Mouse (Mus musculus) midbrain, embryonic 13.5 days (tissue): ENCODE measurements around the gene Cdk12. TPM values are rescaled to one million over a fixed set of nuclear protein-coding genes. Genes with fewer than 3 reads are reported as not detected.
"Not testable (repeated sequence)": the region's sequence is repeated elsewhere in the genome, so short reads cannot be mapped to it uniquely, and the experiment has no call there.

ENCODE experiments used
- ATAC-seq: fragments of 200-750 bp; cut with Nextera tagmentation; 2 replicates; pipeline ENCODE4 v1.8.0; 2017; ENCODE audit warnings: mild to moderate bottlenecking, moderate TSS enrichment, moderate library complexity
- H3K27ac ChIP-seq: fragments of 300-500 bp; sonication (generic); 2 replicates; pipeline ENCODE4 v1.5.1; 2015; ENCODE audit warnings: inconsistent platforms, mild to moderate bottlenecking, moderate library complexity
- H3K27me3 ChIP-seq: fragments of 300-500 bp; sonication (generic); 2 replicates; pipeline ENCODE4 v1.6.1; 2015; ENCODE audit warnings: mild to moderate bottlenecking, inconsistent platforms
- H3K36me3 ChIP-seq: fragments of 300-500 bp; sonication (generic); 2 replicates; pipeline ENCODE4 v1.6.1; 2015; ENCODE audit warnings: mild to moderate bottlenecking, inconsistent platforms
- H3K4me1 ChIP-seq: fragments of 300-500 bp; sonication (generic); replicated peaks from 2 replicates; pipeline ENCODE4 v1.6.1; 2015; ENCODE audit warnings: inconsistent platforms
- H3K4me2 ChIP-seq: fragments of 300-500 bp; sonication (generic); replicated peaks from 2 replicates; pipeline ENCODE4 v1.6.1; 2015; ENCODE audit warnings: moderate library complexity, mild to moderate bottlenecking, inconsistent platforms
- H3K4me3 ChIP-seq: fragments of 300-500 bp; sonication (generic); replicated peaks from 2 replicates; pipeline ENCODE4 v1.5.1; 2015; ENCODE audit warnings: mild to moderate bottlenecking, inconsistent platforms
- H3K9ac ChIP-seq: fragments of 300-500 bp; sonication (generic); replicated peaks from 2 replicates; pipeline ENCODE4 v1.6.1; 2015; ENCODE audit warnings: mild to moderate bottlenecking, inconsistent platforms
- H3K9me3 ChIP-seq: fragments of 300-500 bp; sonication (generic); 2 replicates; pipeline ENCODE4 v1.6.1; 2016; ENCODE audit warnings: mild to moderate bottlenecking, inconsistent platforms
- WGBS: fragments of 180-500 bp; shearing (Covaris S2); methylation state at CpG from one replicate; pipeline ENCODE4 v1.1.7; 2015; 5-methylcytosine and 5-hydroxymethylcytosine counted together
- polyA plus RNA-seq: library from polyadenylated mRNA; unstranded; fragments of >200 nt; fragmentation: Nextera tagmentation; extraction: Ambion mirVana; gene quantifications from 2 replicates; pipeline ENCODE4 v1.2.1, GENCODE M21; 2015

The Cdk12 gene
- polyA plus RNA-seq = 12.2 and 12.9 TPM in 2 replicates

- no peaks in the 10 kb centered on the region for H3K27me3 ChIP-seq
- peak within 1 kb of the TSS; percentile 94 for H3K4me3 ChIP-seq
- H3K27ac ChIP-seq = peak within 1 kb of the TSS; percentile 100
- H3K9ac ChIP-seq = peak within 1 kb of the TSS; percentile 99
- peak; percentile 96 for ATAC-seq
- under 1% methylated on average over 62 of the region's 63 CpGs for WGBS
- H3K36me3 ChIP-seq = no peaks in the 10 kb centered on the region
- H3K9me3 ChIP-seq = no peaks in the 10 kb centered on the region
- H3K4me2 ChIP-seq = peak within 1 kb of the TSS; percentile 89
- peaks cover 37% of the 10 kb centered on the region for H3K4me1 ChIP-seq
Measured at GRCm38 (mm10) chr11:98202641-98203350, at the start of gene Cdk12. TSS of gene Cdk12 (plus strand) at chr11:98203059.

- no peak overlapping the region for H3K4me3 ChIP-seq
- H3K9ac ChIP-seq = no peak overlapping the region
- no peaks in the 10 kb centered on the region for H3K27me3 ChIP-seq
- no peak for ATAC-seq
- no peak overlapping the region for H3K27ac ChIP-seq
- 90% methylated on average over 6 of the region's 6 CpGs for WGBS
- H3K4me2 ChIP-seq = no peak overlapping the region
- H3K36me3 ChIP-seq = peaks cover 53% of the 10 kb centered on the region
- H3K9me3 ChIP-seq = no peaks in the 10 kb centered on the region
- H3K4me1 ChIP-seq = peaks cover 3% of the 10 kb centered on the region; the same call in 1 of the 2 replicates
Measured at GRCm38 (mm10) chr11:98155094-98155493, 47.8 kb upstream of the Cdk12 start.

GRCm38 (mm10) chr11:98168400-98168799 lies 34.5 kb upstream of the Cdk12 start:
- 82% methylated on average over 1 of the region's 1 CpGs for WGBS
- no peak overlapping the region for H3K27ac ChIP-seq
- no peaks in the 10 kb centered on the region for H3K27me3 ChIP-seq
- H3K4me1 ChIP-seq = no peaks in the 10 kb centered on the region
- ATAC-seq = no peak
- no peak overlapping the region for H3K4me2 ChIP-seq
- no peak overlapping the region for H3K4me3 ChIP-seq
- no peaks in the 10 kb centered on the region for H3K9me3 ChIP-seq
- H3K36me3 ChIP-seq = peaks cover 79% of the 10 kb centered on the region
- H3K9ac ChIP-seq = no peak overlapping the region

DNA sequence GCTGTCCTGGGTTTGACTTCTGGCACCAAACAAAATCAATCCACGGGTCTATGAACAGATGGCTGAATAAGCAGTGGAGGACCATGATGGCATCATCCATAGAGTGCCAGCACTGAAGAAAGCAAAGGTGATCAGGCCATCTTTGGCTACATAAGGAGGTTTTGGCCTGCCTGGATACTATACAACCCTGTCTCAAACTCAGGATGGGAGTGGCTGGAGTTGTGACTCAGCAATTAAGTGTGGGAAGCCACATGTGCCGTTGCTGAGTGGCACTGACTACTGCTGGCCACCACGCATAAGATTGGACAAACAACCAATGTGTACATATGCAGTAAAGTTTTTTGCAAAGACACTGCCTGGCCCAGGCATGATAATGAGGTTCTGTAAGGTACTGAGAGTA lies 20.7 kb upstream of the Cdk12 start:
- 97% methylated on average over 3 of the region's 3 CpGs for WGBS
- H3K4me2 ChIP-seq, H3K27me3 ChIP-seq, H3K9me3 ChIP-seq, H3K9ac ChIP-seq, ATAC-seq, H3K4me3 ChIP-seq, H3K4me1 ChIP-seq, H3K27ac ChIP-seq: not testable (repeated sequence)
- peaks cover 82% of the 10 kb centered on the region for H3K36me3 ChIP-seq

DNA sequence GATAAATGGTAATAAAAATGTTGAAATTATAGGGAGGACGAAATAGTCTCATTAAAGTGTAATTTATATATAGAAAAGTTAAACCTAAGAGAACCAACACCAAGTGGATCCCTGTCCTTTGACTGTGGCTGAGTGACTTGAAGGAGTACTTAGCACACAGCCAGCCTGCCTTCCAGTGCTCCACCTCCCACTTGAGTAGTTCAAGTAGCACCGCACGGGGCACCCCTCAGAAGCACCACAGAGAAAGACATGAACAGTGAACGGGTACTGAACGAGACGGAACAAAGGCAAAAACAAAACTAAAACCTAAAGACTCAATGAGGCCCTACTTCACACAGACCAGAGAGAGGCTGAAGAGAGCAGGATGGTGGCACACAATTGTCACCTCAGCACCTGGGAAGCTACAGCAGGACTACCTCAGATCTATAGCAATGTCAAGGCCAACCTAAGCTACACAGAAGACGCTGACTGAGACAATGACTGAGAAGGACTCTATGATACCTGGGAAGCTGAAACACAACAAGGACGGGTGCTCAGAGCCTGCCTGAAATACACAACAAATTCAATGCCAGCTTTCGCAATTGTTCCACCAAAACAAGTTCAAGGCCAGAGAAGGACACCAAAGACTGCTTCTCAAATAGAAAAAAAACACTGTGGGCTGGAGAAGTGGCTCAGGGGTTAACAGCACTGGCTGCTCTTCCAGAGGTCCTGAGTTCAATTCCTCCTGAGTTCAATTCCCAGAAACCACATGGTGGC lies 15.0 kb upstream of the Cdk12 start:
- Histone ChIP-seq H3K9ac (no peak overlapping the region), H3K9me3 (no peaks in the 10 kb centered on the region), H3K36me3 (peaks cover 64% of the 10 kb centered on the region), H3K4me1 (peaks cover 15% of the 10 kb centered on the region), H3K27ac (no peak overlapping the region), H3K27me3 (no peaks in the 10 kb centered on the region), H3K4me3 (no peak overlapping the region), H3K4me2 (no peak overlapping the region)
- whole genome bisulfite sequencing = 93% methylated on average over 9 of the region's 9 CpGs
- no peak for ATAC-seq

DNA sequence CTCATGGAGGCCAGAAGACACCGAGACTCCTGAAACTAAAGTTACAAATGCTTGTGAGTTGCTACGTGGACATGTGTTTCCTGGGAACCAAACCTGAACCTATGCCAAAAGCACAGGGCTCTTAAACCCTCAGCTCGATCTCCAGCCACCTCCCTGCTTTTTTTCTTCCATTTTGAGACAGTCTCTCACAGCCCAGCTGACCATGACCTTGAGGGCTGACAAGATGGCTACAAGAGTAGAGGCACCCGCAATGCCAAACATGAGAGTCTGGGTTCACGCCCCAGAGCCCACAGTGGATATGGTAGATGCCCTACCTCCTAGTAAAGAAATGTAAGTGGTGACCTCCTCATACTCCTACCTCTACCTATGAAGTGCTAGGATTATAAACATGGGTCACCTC lies 12.0 kb upstream of the Cdk12 start:
- no peak overlapping the region for H3K4me3 ChIP-seq
- peaks cover 18% of the 10 kb centered on the region for H3K4me1 ChIP-seq
- no peak for ATAC-seq
- no peaks in the 10 kb centered on the region for H3K27me3 ChIP-seq
- 91% methylated on average over 5 of the region's 5 CpGs for WGBS
- no peaks in the 10 kb centered on the region for H3K9me3 ChIP-seq
- no peak overlapping the region for H3K27ac ChIP-seq
- H3K9ac ChIP-seq = no peak overlapping the region
- H3K4me2 ChIP-seq = no peak overlapping the region
- peaks cover 36% of the 10 kb centered on the region for H3K36me3 ChIP-seq

GRCm38 (mm10) chr11:98192901-98193805 lies 9.7 kb upstream of the Cdk12 start, which contains the start of gene Med1:
TSS of gene Med1 (minus strand) at chr11:98193293.
- ATAC-seq = peak; percentile 97
- WGBS = under 1% methylated on average over 50 of the region's 53 CpGs
- H3K9me3 ChIP-seq = no peaks in the 10 kb centered on the region
- peak within 1 kb of the TSS; percentile 92 for H3K27ac ChIP-seq
- peaks cover 18% of the 10 kb centered on the region for H3K4me1 ChIP-seq
- peak within 1 kb of the TSS; percentile 73 for H3K4me2 ChIP-seq
- H3K4me3 ChIP-seq = peak within 1 kb of the TSS; percentile 88
- H3K27me3 ChIP-seq = no peaks in the 10 kb centered on the region; the same call in 1 of the 2 replicates
- H3K36me3 ChIP-seq = peaks cover 17% of the 10 kb centered on the region
- peak within 1 kb of the TSS; percentile 88 for H3K9ac ChIP-seq

GRCm38 (mm10) chr11:98201791-98202640 lies 843 bp upstream of the Cdk12 start:
- Histone ChIP-seq H3K27ac (peak overlapping the region; percentile 100), H3K4me3 (peak overlapping the region; percentile 94), H3K9ac (peak overlapping the region; percentile 81), H3K9me3 (no peaks in the 10 kb centered on the region), H3K4me1 (peaks cover 29% of the 10 kb centered on the region), H3K36me3 (no peaks in the 10 kb centered on the region), H3K27me3 (no peaks in the 10 kb centered on the region; the same call in 1 of the 2 replicates), H3K4me2 (peak overlapping the region; percentile 84)
- peak; percentile 39 for ATAC-seq
- WGBS = 2% methylated on average over 27 of the region's 27 CpGs

GRCm38 (mm10) chr11:98203351-98203911 lies 572 bp downstream of the Cdk12 start:
- H3K4me3 ChIP-seq = peak overlapping the region; percentile 94
- no peaks in the 10 kb centered on the region for H3K27me3 ChIP-seq
- H3K9me3 ChIP-seq = no peaks in the 10 kb centered on the region
- peak overlapping the region; percentile 100 for H3K27ac ChIP-seq
- peaks cover 43% of the 10 kb centered on the region for H3K4me1 ChIP-seq
- H3K4me2 ChIP-seq = peak overlapping the region; percentile 89
- under 1% methylated on average over 37 of the region's 37 CpGs for WGBS
- H3K9ac ChIP-seq = peak overlapping the region; percentile 99
- H3K36me3 ChIP-seq = peaks cover 1% of the 10 kb centered on the region; the same call in 1 of the 2 replicates
- peak; percentile 42 for ATAC-seq

DNA sequence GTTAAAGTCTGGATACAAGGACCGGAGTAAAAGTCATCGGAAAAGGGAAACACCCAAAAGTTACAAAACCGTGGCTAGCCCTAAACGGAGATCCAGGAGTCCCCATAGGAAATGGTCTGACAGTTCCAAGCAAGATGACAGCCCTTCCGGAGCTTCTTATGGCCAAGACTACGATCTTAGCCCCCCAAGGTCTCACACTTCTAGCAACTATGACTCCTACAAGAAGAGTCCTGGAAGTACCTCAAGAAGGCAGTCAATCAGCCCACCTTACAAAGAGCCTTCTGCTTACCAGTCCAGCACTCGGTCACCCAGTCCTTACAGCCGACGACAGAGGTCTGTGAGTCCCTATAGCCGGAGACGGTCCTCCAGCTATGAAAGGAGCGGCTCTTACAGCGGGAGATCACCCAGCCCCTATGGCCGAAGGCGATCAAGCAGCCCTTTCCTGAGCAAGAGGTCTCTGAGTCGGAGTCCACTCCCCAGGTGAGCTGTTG lies 1.1 kb downstream of the Cdk12 start:
- Histone ChIP-seq H3K9me3 (no peaks in the 10 kb centered on the region), H3K27me3 (no peaks in the 10 kb centered on the region), H3K4me3 (peak overlapping the region; percentile 94), H3K36me3 (peaks cover 6% of the 10 kb centered on the region), H3K9ac (peak overlapping the region; percentile 99), H3K4me1 (peaks cover 44% of the 10 kb centered on the region), H3K27ac (no peak overlapping the region), H3K4me2 (peak overlapping the region; percentile 89)
- ATAC-seq = no peak
- under 1% methylated on average over 16 of the region's 16 CpGs for WGBS
